Mouse (Mus musculus): Measurements from ENCODE around the gene 4931428L18Rik. TPM values are rescaled to one million over a fixed set of nuclear protein-coding genes. Genes with fewer than 3 reads are reported as not detected.

4931428L18Rik gene
- polyA plus RNA-seq (2014; fragmentation: Nextera tagmentation; extraction: Ambion mirVana): not detected in 2 replicates

- Histone ChIP-seq H3K27me3 (ENCODE audit: control insufficient read depth, insufficient read depth, low read length) (no peaks in the 10 kb centered on the region), H3K4me1 (replicated peaks; ENCODE audit: control insufficient read depth, insufficient read depth, low read length) (no peaks in the 10 kb centered on the region), H3K4me3 (ENCODE audit: low read depth, low read length) (no peak within 1 kb of the TSS), H3K4me2 (ENCODE audit: low read depth, low read length, severe bottlenecking) (no peak within 1 kb of the TSS), H3K27ac (ENCODE audit: low read depth, low read length) (no peak within 1 kb of the TSS), H3K9ac (ENCODE audit: low read length) (no peak within 1 kb of the TSS), H3K9me3 (ENCODE audit: control insufficient read depth, low read length) (no peaks in the 10 kb centered on the region), H3K36me3 (ENCODE audit: control insufficient read depth, insufficient read depth, low read length) (no peaks in the 10 kb centered on the region)
- ATAC-seq (replicated peaks; ENCODE audit: low FRiP score) (no peak), DNase-seq (ENCODE audit: low spot score) (no peak)
- 92% methylated on average over 7 of the region's 7 CpGs for WGBS
Observed at GRCm38 (mm10) chr1:31222564-31222963, at the start of gene 4931428L18Rik, which contains the start of gene Pih1d3. TSS of gene 4931428L18Rik (minus strand) at chr1:31222684. TSS of gene Pih1d3 (plus strand) at chr1:31222838.

DNA sequence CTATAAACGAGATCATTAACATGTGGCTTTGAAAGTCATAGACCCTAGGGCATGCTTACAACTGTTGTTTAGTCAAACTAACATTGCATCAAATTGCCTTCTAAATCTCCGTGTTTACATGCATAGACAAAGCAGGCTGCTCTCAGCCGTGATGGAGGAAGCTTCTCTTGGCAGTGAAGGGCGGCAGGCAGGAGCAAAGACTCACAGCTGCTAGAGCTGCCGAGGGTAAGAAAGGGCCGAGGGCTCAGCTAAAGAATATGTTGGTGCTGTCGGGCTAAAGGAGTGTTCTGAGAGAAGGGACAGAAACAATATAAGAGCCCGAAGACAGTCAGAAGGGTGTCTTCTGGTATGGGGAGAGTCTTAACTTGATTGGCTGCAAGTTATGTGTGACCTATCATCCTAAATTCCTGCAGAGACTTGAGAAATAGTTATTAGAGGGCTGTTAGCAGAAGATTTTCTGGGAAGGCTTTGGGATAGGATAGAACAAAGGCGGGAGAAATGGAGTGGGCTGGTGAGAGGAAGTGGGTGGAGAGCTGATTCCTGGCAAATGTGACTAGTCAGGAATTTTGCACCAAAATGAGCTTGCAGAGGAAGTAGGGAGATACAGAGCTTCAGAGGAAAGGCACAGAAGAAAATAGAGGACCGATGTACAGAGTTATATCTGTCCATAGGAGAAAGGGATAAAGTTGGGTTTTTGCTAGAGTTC lies 37.9 kb upstream of the 4931428L18Rik start:
- ATAC-seq (replicated peaks; ENCODE audit: low FRiP score): no peak
- H3K36me3 ChIP-seq (ENCODE audit: control insufficient read depth, insufficient read depth, low read length): no peaks in the 10 kb centered on the region
- WGBS: 79% methylated on average over 10 of the region's 10 CpGs

DNA sequence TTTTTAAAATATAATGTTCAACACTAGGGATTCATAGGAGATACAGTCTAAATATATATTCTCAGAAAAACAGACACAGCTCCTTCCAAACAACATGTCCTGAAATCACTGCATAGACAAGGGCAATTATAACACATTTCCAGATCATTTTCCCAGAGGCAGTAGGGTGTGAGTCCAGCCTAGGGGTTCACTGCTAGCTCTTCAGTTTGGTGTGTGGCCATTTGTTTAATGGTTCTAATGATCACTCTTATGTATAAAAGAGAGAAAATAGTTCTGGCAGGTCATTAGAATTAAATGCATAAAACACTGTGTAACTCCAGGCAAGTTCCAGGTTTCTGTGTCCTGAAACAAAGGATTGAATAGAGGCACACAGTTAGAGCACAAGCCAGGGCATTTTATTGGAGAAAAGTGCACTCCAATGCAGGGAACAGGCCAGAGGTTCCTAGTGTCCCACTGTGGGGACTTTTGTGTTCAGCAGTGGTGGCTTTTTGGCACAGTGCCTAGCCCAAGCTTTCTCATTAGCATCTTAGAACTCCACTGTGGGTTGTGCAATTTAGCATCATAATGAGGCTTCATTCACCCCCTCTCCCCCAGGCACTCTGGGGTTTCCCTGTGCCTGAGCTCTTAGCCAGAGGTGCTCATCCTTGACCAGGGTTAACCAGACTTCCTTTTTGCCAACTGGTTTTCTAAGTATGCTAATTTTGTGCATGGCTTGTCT lies 11.0 kb upstream of the 4931428L18Rik start:
- Histone ChIP-seq H3K36me3 (ENCODE audit: control insufficient read depth, insufficient read depth, low read length) (no peaks in the 10 kb centered on the region), H3K27ac (ENCODE audit: low read depth, low read length) (no peak overlapping the region), H3K4me1 (replicated peaks; ENCODE audit: control insufficient read depth, insufficient read depth, low read length) (no peaks in the 10 kb centered on the region), H3K9ac (ENCODE audit: low read length) (no peak overlapping the region), H3K4me3 (ENCODE audit: low read depth, low read length) (no peak overlapping the region), H3K4me2 (ENCODE audit: low read depth, low read length, severe bottlenecking) (no peak overlapping the region), H3K9me3 (ENCODE audit: control insufficient read depth, low read length) (no peaks in the 10 kb centered on the region), H3K27me3 (ENCODE audit: control insufficient read depth, insufficient read depth, low read length) (peaks cover 13% of the 10 kb centered on the region; the same call in 1 of the 2 replicates)
- peak; percentile 93 for ATAC-seq (replicated peaks; ENCODE audit: low FRiP score)
- DNase-seq (ENCODE audit: low spot score): peak; percentile 78

More for the DNA sequence above, 37.9 kb upstream of the 4931428L18Rik start:
- Histone ChIP-seq H3K4me3 (ENCODE audit: low read depth, low read length) (no peak overlapping the region), H3K9me3 (ENCODE audit: control insufficient read depth, low read length) (no peaks in the 10 kb centered on the region), H3K9ac (ENCODE audit: low read length) (no peak overlapping the region), H3K27ac (ENCODE audit: low read depth, low read length) (no peak overlapping the region), H3K27me3 (ENCODE audit: control insufficient read depth, insufficient read depth, low read length) (no peaks in the 10 kb centered on the region), H3K4me1 (replicated peaks; ENCODE audit: control insufficient read depth, insufficient read depth, low read length) (no peaks in the 10 kb centered on the region), H3K4me2 (ENCODE audit: low read depth, low read length, severe bottlenecking) (no peak overlapping the region)
- no peak for DNase-seq (ENCODE audit: low spot score)

- Histone ChIP-seq H3K9me3 (ENCODE audit: control insufficient read depth, low read length) (no peaks in the 10 kb centered on the region), H3K27ac (ENCODE audit: low read depth, low read length) (no peak overlapping the region), H3K36me3 (ENCODE audit: control insufficient read depth, insufficient read depth, low read length) (no peaks in the 10 kb centered on the region), H3K27me3 (ENCODE audit: control insufficient read depth, insufficient read depth, low read length) (no peaks in the 10 kb centered on the region), H3K4me1 (replicated peaks; ENCODE audit: control insufficient read depth, insufficient read depth, low read length) (no peaks in the 10 kb centered on the region), H3K4me2 (ENCODE audit: low read depth, low read length, severe bottlenecking) (no peak overlapping the region), H3K9ac (ENCODE audit: low read length) (no peak overlapping the region), H3K4me3 (ENCODE audit: low read depth, low read length) (no peak overlapping the region)
- no peak for DNase-seq (ENCODE audit: low spot score)
- 90% methylated on average over 4 of the region's 4 CpGs for WGBS
- no peak for ATAC-seq (replicated peaks; ENCODE audit: low FRiP score)
Observed at GRCm38 (mm10) chr1:31220599-31221250, 1.8 kb downstream of the 4931428L18Rik start.

DNA sequence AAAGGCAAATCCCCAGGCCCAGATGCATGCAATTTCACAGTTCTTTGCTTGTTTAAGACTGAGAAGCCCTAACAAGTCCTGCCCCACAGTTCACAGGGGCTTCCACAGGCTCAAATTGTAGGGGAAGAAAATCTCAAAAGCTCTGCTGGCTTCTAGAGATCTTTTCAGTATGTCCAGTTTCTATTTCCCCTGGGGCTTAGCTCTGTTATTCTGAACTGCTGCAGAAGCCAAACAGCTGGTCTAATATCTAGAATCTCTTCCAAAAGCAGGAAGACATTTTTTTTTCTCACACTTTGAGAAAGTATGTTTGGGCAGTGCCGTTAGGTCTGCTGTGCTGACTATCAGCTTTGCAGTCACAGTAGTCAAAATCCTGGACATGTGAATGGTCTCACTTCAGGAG lies 7.7 kb downstream of the 4931428L18Rik start:
- Histone ChIP-seq H3K4me2 (ENCODE audit: low read depth, low read length, severe bottlenecking) (no peak overlapping the region), H3K36me3 (ENCODE audit: control insufficient read depth, insufficient read depth, low read length) (no peaks in the 10 kb centered on the region), H3K4me1 (replicated peaks; ENCODE audit: control insufficient read depth, insufficient read depth, low read length) (no peaks in the 10 kb centered on the region), H3K27ac (ENCODE audit: low read depth, low read length) (no peak overlapping the region), H3K4me3 (ENCODE audit: low read depth, low read length) (no peak overlapping the region), H3K9ac (ENCODE audit: low read length) (no peak overlapping the region), H3K9me3 (ENCODE audit: control insufficient read depth, low read length) (no peaks in the 10 kb centered on the region), H3K27me3 (ENCODE audit: control insufficient read depth, insufficient read depth, low read length) (no peaks in the 10 kb centered on the region)
- DNase-seq (ENCODE audit: low spot score) (no peak), ATAC-seq (replicated peaks; ENCODE audit: low FRiP score) (no peak)
- 90% methylated on average over 1 of the region's 1 CpGs for WGBS

- Histone ChIP-seq H3K9me3 (ENCODE audit: control insufficient read depth, low read length) (no peaks in the 10 kb centered on the region), H3K4me3 (ENCODE audit: low read depth, low read length) (no peak overlapping the region), H3K36me3 (ENCODE audit: control insufficient read depth, insufficient read depth, low read length) (no peaks in the 10 kb centered on the region), H3K4me2 (ENCODE audit: low read depth, low read length, severe bottlenecking) (no peak overlapping the region), H3K27me3 (ENCODE audit: control insufficient read depth, insufficient read depth, low read length) (no peaks in the 10 kb centered on the region), H3K4me1 (replicated peaks; ENCODE audit: control insufficient read depth, insufficient read depth, low read length) (no peaks in the 10 kb centered on the region), H3K27ac (ENCODE audit: low read depth, low read length) (no peak overlapping the region), H3K9ac (ENCODE audit: low read length) (no peak overlapping the region)
- ATAC-seq (replicated peaks; ENCODE audit: low FRiP score): no peak; the same call in 1 of the 2 replicates
- WGBS: 2% methylated on average over 5 of the region's 5 CpGs
- no peak for DNase-seq (ENCODE audit: low spot score)
Observed at GRCm38 (mm10) chr1:31210144-31210543, 12.3 kb downstream of the 4931428L18Rik start.

- 68% methylated on average over 3 of the region's 3 CpGs for WGBS
- ATAC-seq (replicated peaks; ENCODE audit: low FRiP score): no peak
- Histone ChIP-seq H3K4me2 (ENCODE audit: low read depth, low read length, severe bottlenecking) (no peak overlapping the region), H3K27ac (ENCODE audit: low read depth, low read length) (no peak overlapping the region), H3K36me3 (ENCODE audit: control insufficient read depth, insufficient read depth, low read length) (no peaks in the 10 kb centered on the region), H3K27me3 (ENCODE audit: control insufficient read depth, insufficient read depth, low read length) (no peaks in the 10 kb centered on the region), H3K4me3 (ENCODE audit: low read depth, low read length) (no peak overlapping the region), H3K9me3 (ENCODE audit: control insufficient read depth, low read length) (no peaks in the 10 kb centered on the region), H3K4me1 (replicated peaks; ENCODE audit: control insufficient read depth, insufficient read depth, low read length) (no peaks in the 10 kb centered on the region), H3K9ac (ENCODE audit: low read length) (no peak overlapping the region)
- DNase-seq (ENCODE audit: low spot score): no peak
Observed at GRCm38 (mm10) chr1:31205770-31206169, 16.7 kb downstream of the 4931428L18Rik start.

- ATAC-seq (replicated peaks; ENCODE audit: low FRiP score) (no peak), DNase-seq (ENCODE audit: low spot score) (no peak)
- H3K27me3 ChIP-seq (ENCODE audit: control insufficient read depth, insufficient read depth, low read length): no peaks in the 10 kb centered on the region
- no peaks in the 10 kb centered on the region for H3K9me3 ChIP-seq (ENCODE audit: control insufficient read depth, low read length)
- H3K4me1 ChIP-seq (replicated peaks; ENCODE audit: control insufficient read depth, insufficient read depth, low read length): no peaks in the 10 kb centered on the region
- H3K9ac ChIP-seq (ENCODE audit: low read length): no peak overlapping the region
- WGBS: 83% methylated on average over 7 of the region's 7 CpGs
- no peak overlapping the region for H3K4me2 ChIP-seq (ENCODE audit: low read depth, low read length, severe bottlenecking)
- no peaks in the 10 kb centered on the region for H3K36me3 ChIP-seq (ENCODE audit: control insufficient read depth, insufficient read depth, low read length)
- no peak overlapping the region for H3K4me3 ChIP-seq (ENCODE audit: low read depth, low read length)
- no peak overlapping the region for H3K27ac ChIP-seq (ENCODE audit: low read depth, low read length)
Observed at GRCm38 (mm10) chr1:31205346-31205745, 17.1 kb downstream of the 4931428L18Rik start.
